Mouse (Mus musculus): ENCODE measurements around the gene Satl1. TPM values are rescaled to one million over a fixed set of nuclear protein-coding genes. Genes with fewer than 3 reads are reported as not detected.
"Not testable (repeated sequence)": the region's sequence is repeated elsewhere in the genome, so short reads cannot be mapped to it uniquely, and the experiment has no call there.

Gene Satl1
- polyA plus RNA-seq (2012; rRNA removed): not detected in 2 replicates

- no peaks in the 10 kb centered on the region for H3K36me3 ChIP-seq (ENCODE audit: control insufficient read depth, insufficient read depth, low read length)
- WGBS: 94% methylated on average over 3 of the region's 3 CpGs
- TF ChIP-seq CTCF (conservative IDR thresholded peaks at IDR 0.05; ENCODE audit: insufficient read depth, insufficient read length, low read depth, low read length) (no peak), POLR2A (IDR thresholded peaks at IDR 0.05; ENCODE audit: low read depth, low read length) (no peak)
- H3K4me3 ChIP-seq (ENCODE audit: insufficient read depth, low read depth, low read length): no peak within 1 kb of the TSS
- H3K27ac ChIP-seq (ENCODE audit: insufficient read depth, low read depth, low read length): no peak within 1 kb of the TSS
- no peaks in the 10 kb centered on the region for H3K27me3 ChIP-seq (replicated peaks; ENCODE audit: control insufficient read depth, insufficient read depth, low read length)
- no peak for DNase-seq
- no peaks in the 10 kb centered on the region for H3K4me1 ChIP-seq (ENCODE audit: control insufficient read depth, insufficient read depth, low read length)
Observed at GRCm38 (mm10) chrX:112406679-112407078, at the start of gene Satl1. Gene Satl1, minus strand, starts transcription at chrX:112406779.

- H3K4me3 ChIP-seq (ENCODE audit: insufficient read depth, low read depth, low read length): no peak overlapping the region
- H3K27ac ChIP-seq (ENCODE audit: insufficient read depth, low read depth, low read length): no peak overlapping the region
- WGBS: 84% methylated on average over 2 of the region's 2 CpGs
- TF ChIP-seq CTCF (conservative IDR thresholded peaks at IDR 0.05; ENCODE audit: insufficient read depth, insufficient read length, low read depth, low read length) (no peak), POLR2A (IDR thresholded peaks at IDR 0.05; ENCODE audit: low read depth, low read length) (no peak)
- no peak for DNase-seq
- H3K36me3 ChIP-seq (ENCODE audit: control insufficient read depth, insufficient read depth, low read length): no peaks in the 10 kb centered on the region
- H3K27me3 ChIP-seq (replicated peaks; ENCODE audit: control insufficient read depth, insufficient read depth, low read length): no peaks in the 10 kb centered on the region
- H3K4me1 ChIP-seq (ENCODE audit: control insufficient read depth, insufficient read depth, low read length): no peaks in the 10 kb centered on the region
Observed at GRCm38 (mm10) chrX:112438064-112438463, 31.5 kb upstream of the Satl1 start.

- H3K36me3 ChIP-seq (ENCODE audit: control insufficient read depth, insufficient read depth, low read length): no peaks in the 10 kb centered on the region
- no peak for TF ChIP-seq CTCF (conservative IDR thresholded peaks at IDR 0.05; ENCODE audit: insufficient read depth, insufficient read length, low read depth, low read length)
- no peak for TF ChIP-seq POLR2A (IDR thresholded peaks at IDR 0.05; ENCODE audit: low read depth, low read length)
- H3K4me1 ChIP-seq (ENCODE audit: control insufficient read depth, insufficient read depth, low read length): no peaks in the 10 kb centered on the region
- WGBS: 72% methylated on average over 1 of the region's 1 CpGs
- DNase-seq: no peak
- H3K27me3 ChIP-seq (replicated peaks; ENCODE audit: control insufficient read depth, insufficient read depth, low read length): no peaks in the 10 kb centered on the region
- H3K4me3 ChIP-seq (ENCODE audit: insufficient read depth, low read depth, low read length): no peak overlapping the region
- H3K27ac ChIP-seq (ENCODE audit: insufficient read depth, low read depth, low read length): no peak overlapping the region
Observed at GRCm38 (mm10) chrX:112437580-112437979, 31.0 kb upstream of the Satl1 start.

- not testable (repeated sequence) for H3K36me3 ChIP-seq (ENCODE audit: control insufficient read depth, insufficient read depth, low read length); H3K4me3 ChIP-seq (ENCODE audit: insufficient read depth, low read depth, low read length); H3K27me3 ChIP-seq (replicated peaks; ENCODE audit: control insufficient read depth, insufficient read depth, low read length); H3K27ac ChIP-seq (ENCODE audit: insufficient read depth, low read depth, low read length); H3K4me1 ChIP-seq (ENCODE audit: control insufficient read depth, insufficient read depth, low read length)
- peak; percentile 16 for DNase-seq
- WGBS: 41% methylated on average over 2 of the region's 2 CpGs
Observed at GRCm38 (mm10) chrX:112422998-112423397, 16.4 kb upstream of the Satl1 start.

GRCm38 (mm10) chrX:112412309-112412708 is 5.7 kb upstream of the Satl1 start:
- H3K4me1 ChIP-seq (ENCODE audit: control insufficient read depth, insufficient read depth, low read length): no peaks in the 10 kb centered on the region
- no peaks in the 10 kb centered on the region for H3K36me3 ChIP-seq (ENCODE audit: control insufficient read depth, insufficient read depth, low read length)
- H3K27ac ChIP-seq (ENCODE audit: insufficient read depth, low read depth, low read length): no peak overlapping the region
- H3K27me3 ChIP-seq (replicated peaks; ENCODE audit: control insufficient read depth, insufficient read depth, low read length): no peaks in the 10 kb centered on the region
- DNase-seq: no peak
- no peak overlapping the region for H3K4me3 ChIP-seq (ENCODE audit: insufficient read depth, low read depth, low read length)
- 78% methylated on average over 2 of the region's 2 CpGs for WGBS
- TF ChIP-seq CTCF (conservative IDR thresholded peaks at IDR 0.05; ENCODE audit: insufficient read depth, insufficient read length, low read depth, low read length) (no peak), POLR2A (IDR thresholded peaks at IDR 0.05; ENCODE audit: low read depth, low read length) (no peak)

- H3K36me3 ChIP-seq (ENCODE audit: control insufficient read depth, insufficient read depth, low read length); H3K4me3 ChIP-seq (ENCODE audit: insufficient read depth, low read depth, low read length); H3K27me3 ChIP-seq (replicated peaks; ENCODE audit: control insufficient read depth, insufficient read depth, low read length); H3K4me1 ChIP-seq (ENCODE audit: control insufficient read depth, insufficient read depth, low read length); H3K27ac ChIP-seq (ENCODE audit: insufficient read depth, low read depth, low read length): not testable (repeated sequence)
- WGBS: 89% methylated on average over 5 of the region's 5 CpGs
- peak; percentile 27 for DNase-seq
Observed at GRCm38 (mm10) chrX:112370577-112371410, 35.8 kb downstream of the Satl1 start.

GRCm38 (mm10) chrX:112368426-112368825 is 38.2 kb downstream of the Satl1 start:
- Histone ChIP-seq H3K4me1 (ENCODE audit: control insufficient read depth, insufficient read depth, low read length) (no peaks in the 10 kb centered on the region), H3K27me3 (replicated peaks; ENCODE audit: control insufficient read depth, insufficient read depth, low read length) (no peaks in the 10 kb centered on the region), H3K36me3 (ENCODE audit: control insufficient read depth, insufficient read depth, low read length) (no peaks in the 10 kb centered on the region), H3K27ac (ENCODE audit: insufficient read depth, low read depth, low read length) (no peak overlapping the region), H3K4me3 (ENCODE audit: insufficient read depth, low read depth, low read length) (no peak overlapping the region)
- DNase-seq: no peak
- TF ChIP-seq CTCF (conservative IDR thresholded peaks at IDR 0.05; ENCODE audit: insufficient read depth, insufficient read length, low read depth, low read length) (peak; percentile 38), POLR2A (IDR thresholded peaks at IDR 0.05; ENCODE audit: low read depth, low read length) (no peak)
- WGBS: 33% methylated on average over 4 of the region's 4 CpGs
